Mouse (Mus musculus) erythroblast, adult 5-6 weeks (primary cell): ENCODE results near the gene Pik3ap1. TPM values are rescaled to one million over a fixed set of nuclear protein-coding genes. Genes with fewer than 3 reads are reported as not detected.
A peak's percentile ranks its signal among the peaks of the same experiment; 100 is the strongest.

Experiments
- ATAC-seq: replicated peaks from 2 replicates; pipeline ENCODE4 v1.8.0; 2016; ENCODE audit warnings: moderate number of reproducible peaks, mild to moderate bottlenecking, moderate TSS enrichment, inconsistent platforms; ENCODE audit not compliant: poor library complexity, low FRiP score, severe bottlenecking
- total RNA-seq, 2 experiments: library from RNA; stranded (forward) in 1 of 2; stranded (reverse) in 1 of 2; fragments of 150-400 nt in 1 of 2; fragments of 200-764, 138-1000 nt in 1 of 2; gene quantifications; 2 replicates each; pipeline versions ENCODE4 v1.2.3 to v1.2.4; 2015 to 2017; ENCODE audit warnings: low replicate concordance in 2 of 2

The Pik3ap1 gene
- total RNA-seq, 2 experiments from 2014 or later = 8.1 to 10.5 TPM

GRCm38 (mm10) chr19:41246271-41246670 is 138.6 kb downstream of the Pik3ap1 start:
- no peak for ATAC-seq

GRCm38 (mm10) chr19:41244581-41244980 is 140.3 kb downstream of the Pik3ap1 start:
- peak; percentile 70 for ATAC-seq

GRCm38 (mm10) chr19:41241997-41242396 is 142.9 kb downstream of the Pik3ap1 start:
- no peak for ATAC-seq

- ATAC-seq = no peak
Observed at GRCm38 (mm10) chr19:41233698-41234097, 151.2 kb downstream of the Pik3ap1 start.

Other genes with a start within 250 kb of the Pik3ap1 start
- not detected in 2 replicates for gene Tll2, start 178.3 kb downstream of the Pik3ap1 start, total RNA-seq (2015; ENCODE audit: low replicate concordance)
- not detected in 2 replicates for gene Tll2, start 178.3 kb downstream of the Pik3ap1 start, total RNA-seq (2017; ENCODE audit: low replicate concordance)
- gene Tm9sf3, start 121.1 kb downstream of the Pik3ap1 start, total RNA-seq (2015; ENCODE audit: low replicate concordance) = 39.4 and 39.7 TPM in 2 replicates
- gene Tm9sf3, start 121.1 kb downstream of the Pik3ap1 start, total RNA-seq (2017; ENCODE audit: low replicate concordance) = 51.6 and 56.4 TPM in 2 replicates
- 57.1 and 63.6 TPM in 2 replicates for gene Lcor, start 97.5 kb upstream of the Pik3ap1 start, total RNA-seq (2015; ENCODE audit: low replicate concordance)
- 136 and 155 TPM in 2 replicates for gene Lcor, start 97.5 kb upstream of the Pik3ap1 start, total RNA-seq (2017; ENCODE audit: low replicate concordance)
- gene Gm340, start 197.3 kb upstream of the Pik3ap1 start, total RNA-seq (2015; ENCODE audit: low replicate concordance) = 20.7 and 20.9 TPM in 2 replicates
- gene Gm340, start 197.3 kb upstream of the Pik3ap1 start, total RNA-seq (2017; ENCODE audit: low replicate concordance) = 48.6 and 48.8 TPM in 2 replicates